Mouse (Mus musculus): ENCODE measurements at regions not wholly inside any gene's neighbourhood (a gene's known extent, or its start where the extent isn't known, plus 50 kb on each side); places are given as distances from the start of the nearest gene placed in this dataset.

DNA sequence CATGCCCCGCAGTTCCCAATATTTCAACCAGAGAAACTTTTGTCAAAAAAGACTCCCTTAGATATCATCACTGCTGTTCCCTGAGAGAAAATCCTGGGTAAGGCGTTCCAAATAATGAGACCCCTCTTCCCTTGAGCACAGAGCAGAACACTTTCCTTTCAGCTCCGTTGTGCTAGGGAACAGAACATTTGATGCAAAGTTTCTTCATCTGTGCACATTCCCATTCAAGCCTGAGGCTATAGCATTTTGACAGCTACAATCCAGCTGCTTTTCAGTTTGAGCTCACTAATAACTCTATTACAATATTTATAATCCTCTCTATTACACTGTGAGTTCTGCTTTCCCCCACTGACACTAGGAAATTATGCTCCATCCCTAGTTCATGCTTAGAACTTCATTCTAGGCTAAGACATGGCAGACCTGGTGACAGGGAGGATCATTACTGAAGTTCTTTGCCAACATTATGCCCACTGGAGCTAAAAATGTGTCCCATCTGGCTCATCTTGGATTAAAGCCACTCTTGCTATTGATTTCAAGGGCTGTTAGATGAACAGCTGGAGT lies 692.8 kb downstream of the Dnah5 start:
- TF ChIP-seq ZKSCAN1 (IDR thresholded peaks at IDR 0.05; ENCODE audit: low read depth, low read length) = no peak
- TF ChIP-seq TCF12 (IDR thresholded peaks at IDR 0.05; ENCODE audit: low read depth, low read length) = no peak
- no peak for TF ChIP-seq EP300 (IDR thresholded peaks at IDR 0.05; ENCODE audit: low read depth in 1 of 2, low read length in 2 of 2)
- no peak for TF ChIP-seq POLR2A (IDR thresholded peaks at IDR 0.05; ENCODE audit: control insufficient read depth in 1 of 2, insufficient read depth in 1 of 2, low read depth in 1 of 2, low read length in 2 of 2, poor library complexity in 1 of 2)
- no peak for TF ChIP-seq CTCF (IDR thresholded peaks at IDR 0.05 in 2 of 3, conservative IDR thresholded peaks at IDR 0.05 in 1 of 3; ENCODE audit: control insufficient read depth in 1 of 3, insufficient read depth in 1 of 3, low read depth in 2 of 3, low read length in 3 of 3, poor library complexity in 1 of 3, severe bottlenecking in 1 of 3)
- TF ChIP-seq POLR2AphosphoS5 (IDR thresholded peaks at IDR 0.05; ENCODE audit: borderline replicate concordance, low read depth, low read length) = no peak
- TF ChIP-seq USF1 (IDR thresholded peaks at IDR 0.05; ENCODE audit: low read depth, low read length) = no peak
- TF ChIP-seq CHD1 (IDR thresholded peaks at IDR 0.05; ENCODE audit: low read depth, low read length) = no peak
- no peak for TF ChIP-seq RAD21 (IDR thresholded peaks at IDR 0.05; ENCODE audit: low read depth, low read length)
- TF ChIP-seq GATA1 (IDR thresholded peaks at IDR 0.05; ENCODE audit: low read depth, low read length) = no peak
